Mouse (Mus musculus): Measurements from ENCODE around the gene Plxnd1.

DNA sequence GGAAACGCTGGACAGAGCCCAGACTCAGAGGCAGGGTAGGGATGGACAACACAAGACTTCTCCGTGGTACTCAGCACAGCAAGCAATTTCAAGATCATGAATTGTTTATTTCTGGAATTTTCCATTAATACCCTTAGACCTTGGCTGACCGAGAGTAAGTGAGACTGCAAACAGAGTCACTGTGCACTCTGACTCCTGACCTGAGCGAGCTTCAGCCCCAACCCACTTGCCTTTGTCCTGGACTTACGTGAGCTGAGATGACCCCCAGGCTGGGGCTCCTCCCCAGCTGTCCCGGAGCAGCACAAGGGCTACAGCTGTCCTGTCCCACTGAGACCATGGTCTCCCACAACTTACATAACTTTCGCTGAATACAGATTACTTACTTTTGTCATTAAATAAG is 11.9 kb downstream of the Plxnd1 start:
- TF ChIP-seq POLR2A (IDR thresholded peaks at IDR 0.05; ENCODE audit: borderline replicate concordance, insufficient read depth, low read length) (no peak), CTCF (IDR thresholded peaks at IDR 0.05; ENCODE audit: borderline replicate concordance, insufficient read depth, low read depth, low read length) (no peak)

Data from cerebellum, adult 2 months (tissue).